Mouse (Mus musculus): ENCODE measurements around the gene Tmbim6. TPM values are rescaled to one million over a fixed set of nuclear protein-coding genes. Genes with fewer than 3 reads are reported as not detected.
A peak's percentile ranks its signal among the peaks of the same experiment; 100 is the strongest.

Gene Tmbim6
- polyA plus RNA-seq, 1 experiment from 2014 or later = 516 TPM

DNA sequence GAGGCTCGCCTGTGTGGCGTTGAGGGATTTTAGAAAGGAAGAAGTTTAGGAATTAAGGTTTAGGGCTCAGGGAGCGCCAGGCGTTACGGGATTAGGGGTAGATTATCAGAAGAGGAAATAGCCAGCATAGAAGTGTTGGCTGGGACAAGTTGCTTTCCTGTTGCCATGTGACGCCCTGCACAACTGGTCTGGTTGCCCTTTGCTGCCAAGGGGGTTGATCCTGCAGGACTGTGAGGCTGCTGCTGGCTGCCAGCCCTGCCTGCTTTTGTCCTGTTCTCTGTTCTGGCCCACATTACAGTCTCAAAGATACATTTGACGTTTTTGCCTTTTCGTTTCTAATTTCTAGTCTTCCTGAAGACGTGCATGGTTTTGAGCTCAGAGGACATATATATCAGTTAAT, 12.5 kb downstream of the Tmbim6 start:
- no peak for ATAC-seq (replicated peaks; ENCODE audit: low FRiP score)
- Histone ChIP-seq H3K4me1 (peaks cover 20% of the 10 kb centered on the region), H3K4me3 (replicated peaks) (no peak overlapping the region), H3K9me3 (replicated peaks) (no peaks in the 10 kb centered on the region), H3K36me3 (peaks cover 94% of the 10 kb centered on the region), H3K27me3 (no peaks in the 10 kb centered on the region), H3K4me2 (no peak overlapping the region), H3K9ac (no peak overlapping the region), H3K27ac (no peak overlapping the region)
- 92% methylated on average over 9 of the region's 9 CpGs for WGBS

- no peaks in the 10 kb centered on the region for H3K9me3 ChIP-seq (replicated peaks)
- peaks cover 12% of the 10 kb centered on the region; the same call in 1 of the 2 replicates for H3K4me1 ChIP-seq
- peaks cover 85% of the 10 kb centered on the region for H3K36me3 ChIP-seq
- H3K4me2 ChIP-seq = no peak overlapping the region
- no peak for ATAC-seq (replicated peaks; ENCODE audit: low FRiP score)
- H3K9ac ChIP-seq = no peak overlapping the region
- no peak overlapping the region for H3K4me3 ChIP-seq (replicated peaks)
- 86% methylated on average over 15 of the region's 15 CpGs for WGBS
- no peaks in the 10 kb centered on the region for H3K27me3 ChIP-seq
- no peak overlapping the region for H3K27ac ChIP-seq
These were observed 14.4 kb downstream of the Tmbim6 start for GRCm38 (mm10) chr15:99406986-99407570.

DNA sequence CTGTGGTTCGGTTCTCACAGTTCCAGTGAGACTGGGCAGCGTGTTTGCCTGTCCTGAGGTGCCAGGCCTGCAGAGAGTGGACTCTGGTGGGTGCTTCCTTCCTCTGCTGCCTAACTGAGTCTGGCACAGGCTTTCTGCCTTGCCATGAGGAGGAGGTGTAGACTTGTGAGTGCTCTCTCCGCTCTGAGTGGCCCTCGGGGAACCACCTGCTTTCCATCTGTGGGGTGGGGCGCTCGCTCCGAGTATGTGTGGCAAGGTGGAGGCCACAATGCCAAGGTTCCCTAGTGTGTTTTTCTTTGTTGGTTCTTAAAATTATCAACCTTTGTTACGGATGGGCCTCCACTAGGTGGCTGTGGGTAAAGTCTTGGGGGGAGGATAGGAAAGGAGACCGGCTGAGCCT, 16.2 kb downstream of the Tmbim6 start:
- H3K27me3 ChIP-seq = no peaks in the 10 kb centered on the region
- H3K36me3 ChIP-seq = peaks cover 69% of the 10 kb centered on the region
- 90% methylated on average over 9 of the region's 9 CpGs for WGBS

DNA sequence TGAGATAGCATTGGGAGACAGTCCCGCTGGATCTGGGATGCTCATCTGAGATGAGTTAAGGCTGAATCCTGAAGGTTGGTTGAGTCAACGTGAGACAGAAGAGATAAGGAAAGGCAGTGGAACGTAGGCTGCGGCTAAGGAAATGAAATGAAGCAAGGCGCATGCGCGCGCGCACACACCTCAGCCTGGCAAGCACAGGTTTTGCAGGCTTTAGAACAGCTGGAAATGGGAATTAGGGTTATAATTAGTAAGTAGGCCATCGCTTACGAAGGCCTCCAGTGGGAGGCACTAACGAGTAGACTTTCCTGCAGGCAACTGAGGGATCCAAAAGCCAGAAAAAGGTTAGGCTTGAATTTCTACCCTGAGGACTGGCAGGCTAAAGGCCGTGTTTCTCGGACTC, 19.1 kb downstream of the Tmbim6 start:
- peaks cover 10% of the 10 kb centered on the region for H3K4me1 ChIP-seq

More for the DNA sequence above, 16.2 kb downstream of the Tmbim6 start:
- H3K9ac ChIP-seq = no peak overlapping the region
- H3K4me2 ChIP-seq = no peak overlapping the region
- no peak overlapping the region for H3K27ac ChIP-seq
- no peak for ATAC-seq (replicated peaks; ENCODE audit: low FRiP score)
- 0 out of 2 replicates have a peak, but pooled peaks cover 2% of the 10 kb centered on the region for H3K4me1 ChIP-seq
- no peaks in the 10 kb centered on the region for H3K9me3 ChIP-seq (replicated peaks)
- H3K4me3 ChIP-seq (replicated peaks) = no peak overlapping the region

DNA sequence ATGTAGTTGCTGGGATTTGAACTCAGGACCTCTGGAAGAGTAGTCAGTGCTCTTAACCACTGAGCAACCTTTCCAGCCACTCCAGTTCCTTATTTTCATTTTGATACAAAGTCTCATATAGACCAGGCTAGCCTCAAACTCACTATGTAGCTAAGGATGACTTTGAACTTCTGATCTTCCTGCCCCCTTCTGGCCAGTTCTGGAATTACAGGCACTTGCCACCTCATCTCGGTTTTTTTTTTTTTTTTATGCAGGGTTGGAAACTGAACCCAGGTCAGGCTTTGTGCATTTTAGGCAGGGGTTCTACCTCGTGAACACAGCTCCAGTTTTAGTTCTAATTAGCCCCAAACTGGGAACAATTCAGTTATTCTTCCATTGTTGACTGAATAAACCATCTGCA, 23.1 kb downstream of the Tmbim6 start:
- H3K4me2 ChIP-seq = no peak overlapping the region
- H3K4me1 ChIP-seq = peaks cover 31% of the 10 kb centered on the region
- H3K27me3 ChIP-seq = no peaks in the 10 kb centered on the region
- no peaks in the 10 kb centered on the region for H3K36me3 ChIP-seq
- no peak overlapping the region for H3K4me3 ChIP-seq (replicated peaks)
- H3K9me3 ChIP-seq (replicated peaks) = no peaks in the 10 kb centered on the region
- no peak for ATAC-seq (replicated peaks; ENCODE audit: low FRiP score)
- H3K9ac ChIP-seq = no peak overlapping the region
- WGBS = 14% methylated on average over 2 of the region's 2 CpGs
- no peak overlapping the region for H3K27ac ChIP-seq

More for the DNA sequence above, 19.1 kb downstream of the Tmbim6 start:
- Histone ChIP-seq H3K4me3 (replicated peaks) (no peak overlapping the region), H3K27ac (no peak overlapping the region), H3K9ac (no peak overlapping the region), H3K9me3 (replicated peaks) (no peaks in the 10 kb centered on the region), H3K36me3 (peaks cover 40% of the 10 kb centered on the region), H3K4me2 (no peak overlapping the region), H3K27me3 (no peaks in the 10 kb centered on the region)
- no peak for ATAC-seq (replicated peaks; ENCODE audit: low FRiP score)
- 57% methylated on average over 14 of the region's 14 CpGs for WGBS

- no peak overlapping the region for H3K27ac ChIP-seq
- H3K4me2 ChIP-seq = peak overlapping the region; percentile 33; the same call in 1 of the 2 replicates
- no peaks in the 10 kb centered on the region for H3K27me3 ChIP-seq
- 19% methylated on average over 13 of the region's 13 CpGs for WGBS
- H3K9me3 ChIP-seq (replicated peaks) = no peaks in the 10 kb centered on the region
- no peak overlapping the region for H3K9ac ChIP-seq
- H3K4me3 ChIP-seq (replicated peaks) = no peak overlapping the region
- H3K36me3 ChIP-seq = no peaks in the 10 kb centered on the region
- no peak for ATAC-seq (replicated peaks; ENCODE audit: low FRiP score)
- H3K4me1 ChIP-seq = peaks cover 38% of the 10 kb centered on the region
These were observed 23.7 kb downstream of the Tmbim6 start for GRCm38 (mm10) chr15:99416348-99416882.

- no peaks in the 10 kb centered on the region for H3K27me3 ChIP-seq
- 22% methylated on average over 4 of the region's 4 CpGs for WGBS
- H3K4me1 ChIP-seq = peaks cover 40% of the 10 kb centered on the region
- no peak overlapping the region for H3K4me3 ChIP-seq (replicated peaks)
- no peaks in the 10 kb centered on the region for H3K9me3 ChIP-seq (replicated peaks)
- no peak overlapping the region for H3K9ac ChIP-seq
- H3K4me2 ChIP-seq = peak overlapping the region; percentile 32; the same call in 1 of the 2 replicates
- 0 out of 2 replicates have a peak overlapping the region, but pooled peaks have one; percentile 13 for H3K27ac ChIP-seq
- ATAC-seq (replicated peaks; ENCODE audit: low FRiP score) = no peak
- H3K36me3 ChIP-seq = no peaks in the 10 kb centered on the region; the same call in 1 of the 2 replicates
These were observed 24.3 kb downstream of the Tmbim6 start for GRCm38 (mm10) chr15:99416957-99417356.

GRCm38 (mm10) chr15:99417692-99418271, 25.1 kb downstream of the Tmbim6 start:
- no peak for ATAC-seq (replicated peaks; ENCODE audit: low FRiP score)
- no peak overlapping the region for H3K4me3 ChIP-seq (replicated peaks)
- no peaks in the 10 kb centered on the region for H3K27me3 ChIP-seq
- H3K27ac ChIP-seq = no peak overlapping the region
- no peak overlapping the region for H3K9ac ChIP-seq
- no peak overlapping the region for H3K4me2 ChIP-seq
- H3K36me3 ChIP-seq = peaks cover 8% of the 10 kb centered on the region
- H3K4me1 ChIP-seq = peaks cover 48% of the 10 kb centered on the region
- 28% methylated on average over 17 of the region's 17 CpGs for whole genome bisulfite sequencing
- no peaks in the 10 kb centered on the region for H3K9me3 ChIP-seq (replicated peaks)

GRCm38 (mm10) chr15:99420101-99420500, 27.4 kb downstream of the Tmbim6 start:
- Histone ChIP-seq H3K4me3 (replicated peaks) (peak overlapping the region; percentile 21), H3K36me3 (peaks cover 28% of the 10 kb centered on the region), H3K9me3 (replicated peaks) (no peaks in the 10 kb centered on the region), H3K27me3 (no peaks in the 10 kb centered on the region), H3K9ac (peak overlapping the region; percentile 18; the same call in 1 of the 2 replicates), H3K4me2 (peak overlapping the region; percentile 52), H3K27ac (peak overlapping the region; percentile 95), H3K4me1 (peaks cover 54% of the 10 kb centered on the region)
- ATAC-seq (replicated peaks; ENCODE audit: low FRiP score) = no peak
- WGBS = 9% methylated on average over 5 of the region's 5 CpGs

- H3K36me3 ChIP-seq = peaks cover 32% of the 10 kb centered on the region
- H3K4me3 ChIP-seq (replicated peaks) = peak overlapping the region; percentile 21
- H3K27ac ChIP-seq = peak overlapping the region; percentile 95
- peak overlapping the region; percentile 52 for H3K4me2 ChIP-seq
- ATAC-seq (replicated peaks; ENCODE audit: low FRiP score) = peak; percentile 65
- whole genome bisulfite sequencing = under 1% methylated on average over 12 of the region's 12 CpGs
- H3K9ac ChIP-seq = peak overlapping the region; percentile 18; the same call in 1 of the 2 replicates
- H3K9me3 ChIP-seq (replicated peaks) = no peaks in the 10 kb centered on the region
- H3K27me3 ChIP-seq = no peaks in the 10 kb centered on the region
- H3K4me1 ChIP-seq = peaks cover 54% of the 10 kb centered on the region
These were observed 27.9 kb downstream of the Tmbim6 start for GRCm38 (mm10) chr15:99420521-99421014.

- H3K27ac ChIP-seq = peak overlapping the region; percentile 95
- 0 out of 2 replicates have a peak, but pooled peaks have one; percentile 2 for ATAC-seq (replicated peaks; ENCODE audit: low FRiP score)
- 59% methylated on average over 9 of the region's 9 CpGs for WGBS
These were observed 28.5 kb downstream of the Tmbim6 start for GRCm38 (mm10) chr15:99421152-99421551.

DNA sequence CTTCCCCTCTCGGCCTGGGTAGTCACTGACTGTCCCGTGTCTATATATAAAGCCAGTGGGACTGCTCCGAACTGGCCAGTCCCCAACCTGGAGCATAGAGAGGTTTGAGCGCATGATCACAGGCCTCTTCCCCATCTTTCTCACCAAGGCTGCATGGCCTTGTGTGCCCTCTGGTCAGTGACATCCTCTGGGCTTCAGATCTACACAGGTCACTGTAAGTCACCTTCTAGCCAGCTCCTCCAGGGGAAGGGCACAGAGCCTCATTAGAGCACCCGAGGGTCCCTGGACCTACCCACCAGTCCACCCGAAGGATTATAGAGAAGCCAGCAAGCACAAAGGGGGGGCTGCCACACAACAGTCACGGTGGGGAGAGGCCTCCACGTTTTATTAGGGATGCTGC, 29.0 kb downstream of the Tmbim6 start:
- WGBS = 75% methylated on average over 8 of the region's 8 CpGs
- ATAC-seq (replicated peaks; ENCODE audit: low FRiP score) = no peak

More at GRCm38 (mm10) chr15:99421152-99421551, 28.5 kb downstream of the Tmbim6 start:
- Histone ChIP-seq H3K4me1 (peaks cover 51% of the 10 kb centered on the region), H3K27me3 (no peaks in the 10 kb centered on the region), H3K4me2 (peak overlapping the region; percentile 52), H3K9ac (no peak overlapping the region), H3K9me3 (replicated peaks) (no peaks in the 10 kb centered on the region), H3K36me3 (peaks cover 38% of the 10 kb centered on the region), H3K4me3 (replicated peaks) (no peak overlapping the region)

More for the DNA sequence above, 29.0 kb downstream of the Tmbim6 start:
- H3K4me1 ChIP-seq = peaks cover 47% of the 10 kb centered on the region
- H3K36me3 ChIP-seq = peaks cover 43% of the 10 kb centered on the region
- H3K4me3 ChIP-seq (replicated peaks) = no peak overlapping the region
- H3K4me2 ChIP-seq = no peak overlapping the region
- no peak overlapping the region for H3K9ac ChIP-seq
- no peaks in the 10 kb centered on the region for H3K27me3 ChIP-seq
- H3K9me3 ChIP-seq (replicated peaks) = no peaks in the 10 kb centered on the region
- H3K27ac ChIP-seq = peak overlapping the region; percentile 95
